Mouse (Mus musculus) MEL (cell line): ENCODE results near the gene Slc44a3. TPM values are rescaled to one million over a fixed set of nuclear protein-coding genes. Genes with fewer than 3 reads are reported as not detected.

ENCODE experiments used
- DNase-seq: peaks from one replicate; pipeline ENCODE4 v3.0.0; 2011; ENCODE audit warnings: low read depth, low spot score
- H3K27ac ChIP-seq: 2 replicates; pipeline ENCODE4 v1.5.1; 2012; ENCODE audit warnings: low read depth, mild to moderate bottlenecking, control low read depth, low read length, moderate library complexity; ENCODE audit not compliant: control insufficient read depth
- H3K27me3 ChIP-seq, 2 experiments: fragments of 150-350 bp in 1 of 2; sonication (generic) in 1 of 2; 2 replicates each; pipeline ENCODE4 v1.6.1; 2012; ENCODE audit warnings: low read length in 2 of 2, mild to moderate bottlenecking in 2 of 2, improper control_type of control experiment in 1 of 2, moderate library complexity in 1 of 2; ENCODE audit not compliant: insufficient read depth in 2 of 2, control insufficient read depth in 1 of 2
- H3K36me3 ChIP-seq, 2 experiments: 2 replicates each; pipeline ENCODE4 v1.6.1; 2012 to 2014; ENCODE audit warnings: low read length in 2 of 2, improper control_type of control experiment in 1 of 2, inconsistent platforms in 1 of 2, mild to moderate bottlenecking in 1 of 2; ENCODE audit not compliant: insufficient read depth in 2 of 2, control insufficient read depth in 1 of 2
- H3K4me1 ChIP-seq, 2 experiments: fragments of 150-350 bp in 1 of 2; sonication (generic) in 1 of 2; 2 replicates each; pipeline ENCODE4 v1.6.1; 2012; ENCODE audit warnings: low read length in 2 of 2, improper control_type of control experiment in 1 of 2, mild to moderate bottlenecking in 1 of 2; ENCODE audit not compliant: insufficient read depth in 2 of 2, control insufficient read depth in 1 of 2
- H3K4me3 ChIP-seq, 2 experiments: fragments of 150-350 bp in 1 of 2; sonication (generic) in 1 of 2; 2 replicates each; pipeline ENCODE4 v1.5.1; 2012; ENCODE audit warnings: low read depth in 2 of 2, low read length in 2 of 2, mild to moderate bottlenecking in 2 of 2, moderate library complexity in 2 of 2, control low read depth in 1 of 2, improper control_type of control experiment in 1 of 2; ENCODE audit not compliant: control insufficient read depth in 1 of 2, insufficient read depth in 1 of 2
- H3K79me2 ChIP-seq: 2 replicates; pipeline ENCODE4 v1.6.1; 2012; ENCODE audit warnings: mild to moderate bottlenecking, low read length, moderate library complexity; ENCODE audit not compliant: control insufficient read depth, poor library complexity, insufficient read depth
- H3K9ac ChIP-seq: 2 replicates; pipeline ENCODE4 v1.6.1; 2012; ENCODE audit warnings: low read depth, mild to moderate bottlenecking, control low read depth, low read length, moderate library complexity; ENCODE audit not compliant: control insufficient read depth, poor library complexity, severe bottlenecking
- H3K9me3 ChIP-seq: fragments of 150-350 bp; sonication (generic); replicated peaks from 2 replicates; pipeline ENCODE4 v1.6.1; 2012; ENCODE audit warnings: mild to moderate bottlenecking, low read length, improper control_type of control experiment, moderate library complexity; ENCODE audit not compliant: insufficient read depth
- CHD2 ChIP-seq: IDR thresholded peaks from 2 replicates; pipeline ENCODE4 v1.6.1; 2011; ENCODE audit warnings: low read length, improper control_type of control experiment
- EP300 ChIP-seq, 2 experiments: IDR thresholded peaks; 2 replicates each; pipeline ENCODE4 v1.6.1; 2011; ENCODE audit warnings: improper control_type of control experiment in 2 of 2, low read length in 2 of 2, low read depth in 1 of 2, mild to moderate bottlenecking in 1 of 2
- HCFC1 ChIP-seq: IDR thresholded peaks from 2 replicates; pipeline ENCODE4 v1.6.1; 2012; ENCODE audit warnings: low read depth, mild to moderate bottlenecking, inconsistent platforms, low read length, improper control_type of control experiment, moderate library complexity
- JUND ChIP-seq: IDR thresholded peaks from 2 replicates; pipeline ENCODE4 v1.6.1; 2011; ENCODE audit warnings: low read depth, mild to moderate bottlenecking, improper control_type of control experiment, low read length
- MAFK ChIP-seq: IDR thresholded peaks from 2 replicates; pipeline ENCODE4 v1.6.1; 2011; ENCODE audit warnings: low read depth, mild to moderate bottlenecking, low read length, improper control_type of control experiment, borderline replicate concordance
- MYB ChIP-seq: IDR thresholded peaks from 2 replicates; pipeline ENCODE4 v1.6.1; 2011; ENCODE audit warnings: mild to moderate bottlenecking, low read depth, low read length, improper control_type of control experiment
- MYC ChIP-seq: IDR thresholded peaks from 2 replicates; pipeline ENCODE4 v1.6.1; 2011; ENCODE audit warnings: low read depth, mild to moderate bottlenecking, low read length, improper control_type of control experiment, moderate library complexity
- POLR2A ChIP-seq, 2 experiments: IDR thresholded peaks; 2 replicates each; pipeline ENCODE4 v1.6.1; 2011 to 2012; ENCODE audit warnings: low read length in 2 of 2, mild to moderate bottlenecking in 2 of 2, control low read depth in 1 of 2, improper control_type of control experiment in 1 of 2, low read depth in 1 of 2, moderate library complexity in 1 of 2; ENCODE audit not compliant: control insufficient read depth in 1 of 2, insufficient read depth in 1 of 2, poor library complexity in 1 of 2
- SMC3 ChIP-seq: IDR thresholded peaks from 2 replicates; pipeline ENCODE4 v1.6.1; 2011; ENCODE audit warnings: low read depth, low read length, improper control_type of control experiment
- TBP ChIP-seq: IDR thresholded peaks from 2 replicates; pipeline ENCODE4 v1.8.0; 2011; ENCODE audit warnings: low read depth, low read length, improper control_type of control experiment
- UBTF ChIP-seq: IDR thresholded peaks from 2 replicates; pipeline ENCODE4 v1.6.1; 2012; ENCODE audit warnings: low read depth, mild to moderate bottlenecking, inconsistent platforms, low read length, improper control_type of control experiment, moderate library complexity, borderline replicate concordance; ENCODE audit not compliant: insufficient read depth
- USF2 ChIP-seq, 2 experiments: IDR thresholded peaks; 2 replicates each; pipeline ENCODE4 v1.6.1; 2011 to 2012; ENCODE audit warnings: improper control_type of control experiment in 2 of 2, low read length in 2 of 2, borderline replicate concordance in 1 of 2, inconsistent platforms in 1 of 2, low read depth in 1 of 2, mild to moderate bottlenecking in 1 of 2; ENCODE audit not compliant: insufficient read depth in 1 of 2
- ZKSCAN1 ChIP-seq: IDR thresholded peaks from 2 replicates; pipeline ENCODE4 v1.6.1; 2012; ENCODE audit warnings: low read depth, mild to moderate bottlenecking, inconsistent platforms, low read length, improper control_type of control experiment, moderate library complexity
- polyA plus RNA-seq, 2 experiments: library from polyadenylated mRNA; stranded (reverse) in 1 of 2; unstranded in 1 of 2; fragments of >175 nt in 1 of 2; fragments of >200 nt in 1 of 2; gene quantifications; 2 replicates each; pipeline versions ENCODE4 v1.2.1 to v1.2.4; 2012; ENCODE audit warnings: low replicate concordance in 2 of 2, low read depth in 1 of 2; ENCODE audit not compliant: insufficient read length in 2 of 2, insufficient read depth in 1 of 2, missing spikeins in 1 of 2
- total RNA-seq: library from RNA; depleted of rRNA; stranded (reverse); fragments of 300-350 nt; gene quantifications from 2 replicates; pipeline ENCODE4 v1.2.3, GENCODE M21; 2012

Slc44a3 gene
- total and polyA plus RNA-seq, 3 experiments, result 0.08 to 0.11 TPM; not detected in 1

- no peak for DNase-seq
These were observed 24.5 kb downstream of the Slc44a3 start for GRCm38 (mm10) chr3:121507678-121508077.

DNA sequence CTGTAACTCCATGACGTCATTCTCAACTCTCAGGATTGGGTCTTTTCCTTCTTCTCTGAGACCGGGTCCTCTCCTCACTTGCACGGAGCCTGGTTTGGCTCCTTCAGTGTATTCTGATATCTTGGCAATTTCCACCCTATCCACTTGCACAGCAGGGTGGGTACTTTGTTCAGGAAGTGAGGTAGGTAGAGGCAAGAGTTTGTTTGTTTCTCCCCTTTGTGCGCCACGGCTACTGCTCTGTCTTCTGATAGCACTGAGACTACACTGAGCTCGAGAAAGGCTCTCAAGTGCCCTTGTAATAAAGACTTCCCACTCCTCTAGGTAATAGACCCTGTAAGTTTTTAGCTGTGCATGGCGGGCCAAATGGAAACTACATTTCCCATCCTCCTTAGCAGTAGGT lies 25.4 kb downstream of the Slc44a3 start:
- Histone ChIP-seq H3K27me3 (no peaks in the 10 kb centered on the region; a peak in 2 of 4 replicates), H3K27ac (no peak overlapping the region), H3K4me3 (no peak overlapping the region), H3K9me3 (no peaks in the 10 kb centered on the region), H3K79me2 (no peaks in the 10 kb centered on the region), H3K4me1 (no peaks in the 10 kb centered on the region), H3K9ac (no peak overlapping the region), H3K36me3 (no peaks in the 10 kb centered on the region)
- no peak for DNase-seq
- TF ChIP-seq UBTF (no peak), EP300 (IDR thresholded peaks at IDR 0.05; ENCODE audit: low read depth in 1 of 2, low read length in 2 of 2) (no peak), USF2 (IDR thresholded peaks at IDR 0.05; ENCODE audit: borderline replicate concordance in 1 of 2, insufficient read depth in 1 of 2, low read depth in 1 of 2, low read length in 2 of 2) (no peak)

More at GRCm38 (mm10) chr3:121507678-121508077, 24.5 kb downstream of the Slc44a3 start:
- no peaks in the 10 kb centered on the region for H3K9me3 ChIP-seq
- H3K4me3 ChIP-seq, result no peak overlapping the region
- TF ChIP-seq MYC, result no peak
- no peak for TF ChIP-seq CHD2
- TF ChIP-seq MYB, result no peak
- TF ChIP-seq UBTF, result no peak
- TF ChIP-seq JUND, result no peak
- TF ChIP-seq POLR2A (IDR thresholded peaks at IDR 0.05; ENCODE audit: control insufficient read depth in 1 of 2, insufficient read depth in 1 of 2, low read depth in 1 of 2, low read length in 2 of 2, poor library complexity in 1 of 2), result no peak
- TF ChIP-seq SMC3, result no peak
- TF ChIP-seq TBP, result no peak
- TF ChIP-seq ZKSCAN1, result no peak
- no peaks in the 10 kb centered on the region for H3K4me1 ChIP-seq
- H3K27ac ChIP-seq, result no peak overlapping the region
- H3K27me3 ChIP-seq, result no peaks in the 10 kb centered on the region; a peak in 2 of 4 replicates
- no peak overlapping the region for H3K9ac ChIP-seq
- H3K36me3 ChIP-seq, result no peaks in the 10 kb centered on the region
- H3K79me2 ChIP-seq, result no peaks in the 10 kb centered on the region

DNA sequence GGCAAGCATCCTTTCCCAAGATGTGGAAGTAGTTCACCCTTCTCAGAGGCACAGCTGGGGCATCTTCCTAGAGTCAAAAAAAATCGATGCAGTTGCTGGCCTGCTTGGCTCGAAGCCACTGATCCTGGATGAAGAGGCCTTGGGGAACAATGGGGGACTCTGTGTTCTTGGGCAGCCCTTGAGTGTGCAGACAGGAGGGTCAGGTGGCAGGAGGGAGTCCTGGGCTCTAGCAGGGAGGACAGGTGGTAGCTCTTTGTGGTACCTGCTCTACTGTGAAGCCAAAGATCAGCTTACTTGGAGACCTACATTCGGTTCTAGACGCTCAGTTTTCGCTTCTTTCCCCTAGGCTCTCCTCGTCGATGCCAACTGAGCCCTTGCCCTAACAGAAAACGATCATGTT lies 26.0 kb downstream of the Slc44a3 start:
- TF ChIP-seq SMC3 (no peak), HCFC1 (no peak), USF2 (IDR thresholded peaks at IDR 0.05; ENCODE audit: borderline replicate concordance in 1 of 2, insufficient read depth in 1 of 2, low read depth in 1 of 2, low read length in 2 of 2) (no peak), JUND (no peak), MAFK (no peak)
- Histone ChIP-seq H3K27me3 (no peaks in the 10 kb centered on the region; a peak in 2 of 4 replicates), H3K27ac (no peak overlapping the region), H3K9me3 (no peaks in the 10 kb centered on the region), H3K36me3 (no peaks in the 10 kb centered on the region), H3K4me1 (no peaks in the 10 kb centered on the region), H3K79me2 (no peaks in the 10 kb centered on the region), H3K4me3 (no peak overlapping the region), H3K9ac (no peak overlapping the region)
- no peak for DNase-seq
